ENCODE assay signal across 22 mouse cellular contexts in the genomic region with DNA sequence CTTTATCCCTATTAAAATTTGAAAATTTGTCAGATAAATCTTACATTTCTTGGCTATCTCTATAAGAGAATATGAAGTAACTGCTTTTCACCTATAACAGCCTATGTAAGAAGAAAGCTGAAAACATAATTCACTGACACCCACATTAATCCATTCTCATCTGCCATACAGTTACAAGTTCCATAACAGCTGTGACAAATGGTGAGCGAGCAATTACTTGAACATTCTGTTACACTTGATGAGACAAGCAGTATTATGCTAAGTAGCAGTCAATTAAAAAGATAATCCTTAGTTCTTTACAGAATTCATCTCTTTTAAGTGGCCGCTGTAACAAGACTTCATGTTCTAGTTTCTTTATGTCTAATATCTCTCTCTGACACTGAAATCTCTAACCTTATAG. TPM values are rescaled to one million over a fixed set of nuclear protein-coding genes. Genes with fewer than 3 reads are reported as not detected.
A peak's percentile ranks its signal among the peaks of the same experiment; 100 is the strongest.
DNase-seq lines count a peak whose midpoint lies in the region; ATAC-seq lines count a peak whose summit lies in the region.
"Had no signal": no experiment of that assay in that cellular context is flagged by ENCODE, and none has a peak within 500 bp of the region (broad histone marks: within the 10 kb centered on the region; RNA-seq: fewer than 3 reads in every experiment).

No protein-coding gene starts in this region.

- 53% methylated on average over 2 of the region's 2 CpGs for WGBS in forebrain, embryonic 16.5 days
- 91% methylated on average over 2 of the region's 2 CpGs for WGBS in forebrain, embryonic 10.5 days

- H3K4me3 ChIP-seq in forebrain, embryonic 16.5 days (replicated peaks; ENCODE audit: low read length) = no peak overlapping the region
- H3K4me3 ChIP-seq in forebrain, embryonic 10.5 days = no peak overlapping the region
- H3K4me3 ChIP-seq: forebrain, embryonic 13.5 days; hindbrain, embryonic 12.5 days; hindbrain, embryonic 15.5 days had no signal

- no peak overlapping the region for H3K9ac ChIP-seq in forebrain, embryonic 16.5 days (replicated peaks; ENCODE audit: low read depth, low read length)
- H3K9ac ChIP-seq: forebrain, embryonic 13.5 days; hindbrain, embryonic 12.5 days; hindbrain, embryonic 15.5 days had no signal

- no peaks in the 10 kb centered on the region for H3K9me3 ChIP-seq in forebrain, embryonic 16.5 days (ENCODE audit: control insufficient read depth, low read length)
- no peaks in the 10 kb centered on the region for H3K9me3 ChIP-seq in forebrain, embryonic 10.5 days
- H3K9me3 ChIP-seq: forebrain, embryonic 13.5 days; G1E; hindbrain, embryonic 12.5 days; hindbrain, embryonic 15.5 days had no signal

- 0 out of 2 replicates have a peak, but pooled peaks have one; percentile 38 for ATAC-seq in forebrain, embryonic 16.5 days
- ATAC-seq in megakaryocyte progenitor cell, adult 5-6 weeks (replicated peaks; ENCODE audit: poor library complexity) = no peak
- ATAC-seq: forebrain, embryonic 13.5 days; Patski had no signal

- no peak overlapping the region for H3K27ac ChIP-seq in forebrain, embryonic 16.5 days (ENCODE audit: low read length)
- no peak overlapping the region for H3K27ac ChIP-seq in forebrain, embryonic 10.5 days
- H3K27ac ChIP-seq: forebrain, embryonic 13.5 days; hindbrain, embryonic 12.5 days; hindbrain, embryonic 15.5 days had no signal

- no peak for DNase-seq in forebrain, embryonic 10.5 days (ENCODE audit: extremely low spot score, low spot score)
- peak; percentile 7 to 67 for DNase-seq in layer of hippocampus, adult 18-20 months (ENCODE audit: low spot score in 2 of 2)
- DNase-seq in layer of hippocampus, postnatal 25 days (ENCODE audit: extremely low spot score in 1 of 2, low spot score in 1 of 2) = no peak
- peak; percentile 32 for DNase-seq in brain, adult 2 months (ENCODE audit: low read depth, low spot score)
- peak; percentile 15 to 16 for DNase-seq in layer of hippocampus, adult 8-10 months (ENCODE audit: low spot score in 2 of 2)
- DNase-seq in lung, postnatal 36 days = no peak
- DNase-seq: adrenal gland, postnatal 10 days; adrenal gland, postnatal 36 days; B cell, adult 2 months; cerebellum, adult 11-12 months; cerebellum, adult 9-10 months; cerebellum, postnatal 14 days; gastrocnemius, postnatal 14 days had no signal

- no peak overlapping the region for H3K4me2 ChIP-seq in forebrain, embryonic 16.5 days (ENCODE audit: low read length)
- H3K4me2 ChIP-seq: forebrain, embryonic 13.5 days; heart, embryonic 11.5 days; hindbrain, embryonic 12.5 days; hindbrain, embryonic 15.5 days had no signal

- no peaks in the 10 kb centered on the region for H3K4me1 ChIP-seq in forebrain, embryonic 16.5 days (replicated peaks; ENCODE audit: control insufficient read depth, insufficient read depth, low read length)
- no peaks in the 10 kb centered on the region for H3K4me1 ChIP-seq in forebrain, embryonic 10.5 days
- H3K4me1 ChIP-seq: forebrain, embryonic 13.5 days; hindbrain, embryonic 12.5 days; hindbrain, embryonic 15.5 days had no signal

- no peaks in the 10 kb centered on the region for H3K36me3 ChIP-seq in forebrain, embryonic 16.5 days (ENCODE audit: control insufficient read depth, insufficient read depth)
- H3K36me3 ChIP-seq in forebrain, embryonic 10.5 days (replicated peaks) = no peaks in the 10 kb centered on the region
- H3K36me3 ChIP-seq: G1E; hindbrain, embryonic 12.5 days; hindbrain, embryonic 15.5 days had no signal

- H3K27me3 ChIP-seq in forebrain, embryonic 16.5 days (replicated peaks; ENCODE audit: control insufficient read depth, insufficient read depth, low read length) = no peaks in the 10 kb centered on the region
- no peaks in the 10 kb centered on the region for H3K27me3 ChIP-seq in forebrain, embryonic 10.5 days (ENCODE audit: poor library complexity, severe bottlenecking)
- H3K27me3 ChIP-seq: CH12.LX; forebrain, embryonic 13.5 days; hindbrain, embryonic 12.5 days; hindbrain, embryonic 15.5 days; Patski had no signal

RNA-seq across cellular contexts. Expression of a gene that starts 24.1 kb away (rescaled TPM):
- polyA plus RNA-seq in forebrain, embryonic 16.5 days (2015; fragmentation: Nextera tagmentation; extraction: Ambion mirVana) = 3.7 and 3.8 TPM in 2 replicates
- 4.4 and 4.7 TPM in 2 replicates for polyA plus RNA-seq in forebrain, embryonic 10.5 days (2016; fragmentation: Nextera tagmentation; extraction: Ambion mirVana)
- 1 to 10 TPM; 8.6 to 9.4 TPM for total RNA-seq in layer of hippocampus, adult 18-20 months (2021)
- 1 to 10 TPM; 7.8 to 9.4 TPM for total RNA-seq in layer of hippocampus, postnatal 25 days (2021)
- 10 to 100 TPM in 1 of 4 experiments, 1 to 10 TPM in 3; 6.1 to 11.8 (median 8.4) TPM for total RNA-seq in layer of hippocampus, adult 8-10 months (2022)
- 3.6 and 3.9 TPM in 2 replicates for total RNA-seq in megakaryocyte progenitor cell, adult 5-6 weeks (2015)
- 3.6 and 5.3 TPM in 2 replicates for total RNA-seq in megakaryocyte progenitor cell, adult 5-6 weeks (2017)

Comparison
In these comparisons a context has a peak if more than half of its experiments do, and no peak if none do; other contexts are left out.
1. DNase-seq: peak in layer of hippocampus, adult 18-20 months (2 of 2), brain, adult 2 months (single experiment) and layer of hippocampus, adult 8-10 months (2 of 2); none in forebrain, embryonic 10.5 days (single experiment), layer of hippocampus, postnatal 25 days (0 of 2) and lung, postnatal 36 days (single experiment).